Mouse (Mus musculus) testis, adult 2 months (tissue): Measurements from ENCODE around the gene Hoxd13. TPM values are rescaled to one million over a fixed set of nuclear protein-coding genes. Genes with fewer than 3 reads are reported as not detected.
A peak's percentile ranks its signal among the peaks of the same experiment; 100 is the strongest.

Experiments used
- H3K27ac ChIP-seq: fragments of 200-500 bp; 2 replicates; pipeline ENCODE4 v1.5.1; 2012; ENCODE audit warnings: low read depth, low read length; ENCODE audit not compliant: control insufficient read depth, insufficient read depth
- H3K27me3 ChIP-seq: fragments of 200-500 bp; 2 replicates; pipeline ENCODE4 v1.6.1; 2012; ENCODE audit warnings: mild to moderate bottlenecking, low read length, moderate library complexity; ENCODE audit not compliant: control insufficient read depth, insufficient read depth
- H3K36me3 ChIP-seq: fragments of 200-500 bp; 2 replicates; pipeline ENCODE4 v1.6.1; 2012; ENCODE audit warnings: mild to moderate bottlenecking, low read length; ENCODE audit not compliant: control insufficient read depth, insufficient read depth
- H3K4me1 ChIP-seq: fragments of 200-500 bp; 2 replicates; pipeline ENCODE4 v1.6.1; 2012; ENCODE audit warnings: low read length; ENCODE audit not compliant: control insufficient read depth, insufficient read depth
- H3K4me3 ChIP-seq: fragments of 200-500 bp; 2 replicates; pipeline ENCODE4 v1.5.1; 2012; ENCODE audit warnings: low read depth, mild to moderate bottlenecking, low read length, moderate library complexity, mixed read lengths; ENCODE audit not compliant: control insufficient read depth
- CTCF ChIP-seq: fragments of 200-500 bp; IDR thresholded peaks from 2 replicates; pipeline ENCODE4 v1.5.1; 2012; ENCODE audit warnings: low read depth, mild to moderate bottlenecking, inconsistent platforms, low read length, moderate library complexity; ENCODE audit not compliant: control insufficient read depth, insufficient read depth, insufficient replicate concordance
- POLR2A ChIP-seq: fragments of 200-500 bp; IDR thresholded peaks from 2 replicates; pipeline ENCODE4 v1.6.1; 2012; ENCODE audit warnings: low read depth, mild to moderate bottlenecking, inconsistent platforms, low read length, moderate library complexity; ENCODE audit not compliant: control insufficient read depth
- polyA plus RNA-seq: library from polyadenylated mRNA; depleted of rRNA; stranded (reverse); fragments of >200 nt; gene quantifications from 2 replicates; pipeline ENCODE4 v1.2.3, GENCODE M21; 2012

Gene Hoxd13
- polyA plus RNA-seq, 1 experiment, result not detected

DNA sequence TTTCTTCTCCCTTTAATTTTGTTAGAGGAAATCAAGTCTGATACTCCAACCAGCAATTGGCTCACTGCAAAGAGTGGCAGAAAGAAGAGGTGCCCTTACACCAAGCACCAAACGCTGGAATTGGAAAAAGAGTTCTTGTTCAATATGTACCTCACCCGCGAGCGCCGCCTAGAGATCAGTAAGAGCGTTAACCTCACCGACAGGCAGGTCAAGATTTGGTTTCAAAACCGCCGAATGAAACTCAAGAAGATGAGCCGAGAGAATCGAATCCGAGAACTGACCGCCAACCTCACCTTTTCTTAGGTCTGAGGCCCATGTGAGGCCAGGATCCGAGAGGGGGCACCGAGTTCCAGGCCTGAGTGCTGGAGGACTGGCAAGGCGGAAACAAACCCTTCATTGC lies 26.0 kb downstream of the Hoxd13 start:
- TF ChIP-seq CTCF (peak; percentile 39; the same call in 1 of the 2 replicates), POLR2A (no peak)
- peaks cover 17% of the 10 kb centered on the region for H3K27me3 ChIP-seq
- H3K4me1 ChIP-seq, result peaks cover 16% of the 10 kb centered on the region
- no peaks in the 10 kb centered on the region for H3K36me3 ChIP-seq
- peak overlapping the region; percentile 43; the same call in 1 of the 2 replicates for H3K4me3 ChIP-seq
- H3K27ac ChIP-seq, result no peak overlapping the region

DNA sequence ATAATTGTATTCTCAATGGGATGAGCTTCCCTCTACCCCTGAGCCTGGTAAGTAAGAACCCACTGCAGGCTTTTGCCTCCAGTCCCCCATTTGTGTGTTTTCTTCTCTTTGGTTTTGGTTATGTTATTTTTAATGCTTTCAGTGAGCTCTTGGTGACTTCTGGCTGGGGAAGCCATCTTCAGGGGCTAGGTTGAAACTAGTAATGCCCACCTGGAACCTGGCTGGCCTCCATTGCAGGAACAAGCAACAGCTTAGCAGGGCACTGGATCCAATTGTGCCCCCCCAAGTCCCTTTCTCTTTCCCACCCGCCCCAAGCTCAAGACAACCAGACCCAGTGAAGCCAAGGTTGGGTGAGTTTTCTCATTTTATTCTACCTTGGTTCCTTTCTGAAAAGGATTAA lies 27.3 kb downstream of the Hoxd13 start:
- Histone ChIP-seq H3K27me3 (peaks cover 12% of the 10 kb centered on the region), H3K4me3 (no peak overlapping the region)
- TF ChIP-seq POLR2A (no peak), CTCF (no peak)

DNA sequence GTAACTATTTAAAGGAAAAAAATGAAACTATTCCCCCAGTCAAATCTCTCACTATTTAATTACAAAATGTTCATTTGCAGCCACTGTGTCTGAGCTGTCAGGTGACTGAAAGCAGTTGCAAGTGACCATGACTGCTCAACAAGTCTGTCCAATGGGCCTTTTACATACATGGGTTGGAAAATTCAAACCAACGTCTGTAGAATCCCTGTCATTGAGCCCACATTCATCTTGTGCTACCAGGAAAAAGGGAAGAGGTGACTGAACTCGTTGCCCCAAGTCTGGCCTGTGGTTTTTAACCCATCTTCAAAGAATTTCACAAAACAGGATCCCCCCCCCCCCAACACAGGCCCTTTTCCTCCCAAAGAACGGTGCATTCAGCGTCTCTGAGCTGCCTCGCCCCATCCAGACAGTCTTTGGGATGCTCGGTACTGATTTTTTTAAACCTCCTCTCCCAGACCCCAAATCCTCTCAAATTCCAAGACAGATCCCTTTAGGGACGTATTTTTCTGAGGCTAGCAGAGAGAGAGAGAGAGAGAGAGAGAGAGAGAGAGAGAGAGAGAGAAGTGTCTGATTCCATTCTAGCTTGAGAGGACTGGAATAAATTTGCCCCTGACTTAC lies 27.8 kb downstream of the Hoxd13 start:
- H3K27me3 ChIP-seq, result peaks cover 11% of the 10 kb centered on the region
- H3K4me3 ChIP-seq, result no peak overlapping the region
- H3K4me1 ChIP-seq, result peaks cover 18% of the 10 kb centered on the region
- no peak for TF ChIP-seq POLR2A
- TF ChIP-seq CTCF, result no peak
- no peak overlapping the region for H3K27ac ChIP-seq
- no peaks in the 10 kb centered on the region for H3K36me3 ChIP-seq

More for the DNA sequence above, 27.3 kb downstream of the Hoxd13 start:
- peaks cover 18% of the 10 kb centered on the region for H3K4me1 ChIP-seq
- no peak overlapping the region for H3K27ac ChIP-seq
- H3K36me3 ChIP-seq, result no peaks in the 10 kb centered on the region

DNA sequence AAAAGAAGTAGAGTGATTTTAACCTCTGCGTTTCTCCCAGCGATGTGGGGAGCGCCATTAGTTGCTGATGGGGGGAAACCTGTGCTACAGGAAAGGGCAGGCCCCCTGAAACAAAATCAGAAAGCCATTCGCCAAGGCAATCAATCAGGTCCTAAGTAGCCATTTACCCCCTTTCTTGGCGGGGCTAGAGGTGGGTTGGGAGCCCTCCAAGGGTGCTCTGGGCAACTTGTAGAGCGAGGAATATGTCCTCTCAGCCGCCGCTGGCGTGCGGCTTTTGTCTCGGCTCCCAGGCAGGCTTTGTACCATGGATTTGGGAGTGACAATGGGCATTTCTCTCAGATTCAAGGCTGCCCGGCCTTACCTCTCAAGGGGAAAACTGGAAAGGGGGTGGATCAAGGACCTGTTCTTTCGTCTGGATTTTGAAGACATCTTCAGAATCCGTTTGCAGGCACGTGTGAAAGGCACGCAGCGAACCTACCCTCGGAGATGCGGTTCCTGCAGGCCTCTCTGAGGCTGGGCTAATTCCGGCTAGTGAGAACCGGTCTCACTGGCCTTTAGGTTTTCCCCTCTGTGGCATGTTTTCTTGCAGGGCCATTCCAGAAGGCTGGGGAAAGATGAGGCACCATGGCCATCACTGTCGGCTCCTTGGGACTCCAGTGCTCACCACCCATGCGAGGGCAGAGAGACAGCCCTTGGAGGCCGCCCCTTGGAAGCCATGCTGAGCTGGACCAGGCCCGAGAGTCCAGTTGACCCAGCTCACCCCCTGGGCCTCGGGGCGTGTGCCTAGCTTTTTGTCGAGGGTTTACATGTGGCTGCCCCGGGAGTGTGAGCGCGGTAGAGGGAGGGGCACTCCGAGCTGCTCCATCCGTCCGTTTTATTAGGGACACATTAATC lies 28.6 kb downstream of the Hoxd13 start:
- no peak for TF ChIP-seq POLR2A
- TF ChIP-seq CTCF, result no peak
- H3K36me3 ChIP-seq, result no peaks in the 10 kb centered on the region
- H3K27ac ChIP-seq, result peak overlapping the region; percentile 73
- peaks cover 9% of the 10 kb centered on the region for H3K27me3 ChIP-seq
- H3K4me3 ChIP-seq, result no peak overlapping the region
- peaks cover 16% of the 10 kb centered on the region for H3K4me1 ChIP-seq

DNA sequence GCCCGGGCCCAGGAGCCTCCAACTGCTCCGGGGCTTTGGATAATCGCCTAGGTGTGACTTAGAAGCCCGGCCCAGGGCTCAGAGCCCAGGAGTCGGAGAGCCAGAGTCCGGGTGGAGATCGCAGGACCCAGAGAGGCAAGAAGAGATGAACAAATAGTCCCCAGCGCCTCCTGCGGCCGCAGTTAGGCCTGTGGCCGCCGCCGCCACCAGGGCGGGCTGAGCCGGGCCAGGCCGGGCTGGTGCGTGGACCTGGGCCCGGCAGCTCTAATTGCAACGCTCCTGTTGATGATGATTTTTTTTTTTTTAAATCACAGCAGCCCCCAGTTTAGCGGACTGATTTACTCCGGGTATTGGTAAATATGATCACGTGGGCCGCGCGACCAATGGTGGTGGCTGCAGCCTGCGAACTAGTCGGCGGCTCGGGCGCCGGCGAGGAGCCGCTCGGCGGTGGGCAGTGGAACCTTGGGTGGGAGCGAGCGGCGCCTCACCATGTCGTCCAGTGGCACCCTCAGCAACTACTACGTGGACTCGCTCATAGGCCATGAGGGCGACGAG lies 29.5 kb downstream of the Hoxd13 start, which contains the start of gene Hoxd9:
TSS of gene Hoxd9 (plus strand) at position 161 of the 555 bp plus-strand sequence.
- H3K27me3 ChIP-seq, result peaks cover 5% of the 10 kb centered on the region
- no peak for TF ChIP-seq CTCF
- no peak for TF ChIP-seq POLR2A
- H3K36me3 ChIP-seq, result no peaks in the 10 kb centered on the region
- peak within 1 kb of the TSS; percentile 73 for H3K27ac ChIP-seq
- H3K4me1 ChIP-seq, result peaks cover 16% of the 10 kb centered on the region
- peak within 1 kb of the TSS; percentile 53 for H3K4me3 ChIP-seq

DNA sequence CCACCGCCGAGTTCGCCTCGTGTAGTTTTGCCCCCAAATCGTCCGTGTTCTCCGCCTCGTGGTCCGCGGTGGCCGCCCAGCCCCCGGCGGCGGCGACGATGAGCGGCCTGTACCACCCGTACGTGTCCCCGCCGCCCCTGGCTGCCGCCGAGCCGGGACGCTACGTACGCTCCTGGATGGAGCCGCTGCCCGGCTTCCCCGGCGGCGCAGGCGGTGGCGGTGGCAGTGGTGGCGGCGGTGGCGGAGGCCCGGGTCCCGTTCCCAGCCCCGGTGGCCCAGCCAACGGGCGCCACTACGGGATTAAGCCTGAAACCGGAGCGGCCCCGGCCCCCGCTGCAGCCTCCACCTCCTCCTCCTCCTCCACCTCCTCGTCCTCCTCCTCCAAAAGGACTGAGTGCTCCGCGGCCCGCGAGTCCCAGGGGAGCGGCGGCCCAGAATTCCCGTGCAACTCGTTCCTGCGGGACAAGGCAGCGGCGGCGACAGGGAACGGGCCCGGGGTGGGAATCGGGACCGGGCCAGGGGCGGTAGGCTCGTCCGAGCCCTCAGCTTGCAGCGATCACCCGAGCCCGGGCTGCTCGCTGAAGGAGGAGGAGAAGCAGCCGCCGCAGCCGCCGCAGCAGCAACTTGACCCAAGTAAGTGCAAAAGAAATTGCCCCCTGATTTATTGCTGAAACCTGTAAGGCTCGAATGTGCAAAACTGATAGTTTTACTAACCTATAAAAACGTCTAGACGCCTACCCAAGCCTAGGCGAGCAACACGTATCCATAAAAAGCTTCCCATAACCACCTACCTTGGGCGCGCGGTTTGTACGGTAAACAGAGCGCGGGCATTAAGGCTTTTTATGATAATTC lies 30.3 kb downstream of the Hoxd13 start:
- Histone ChIP-seq H3K4me3 (peak overlapping the region; percentile 53), H3K27ac (peak overlapping the region; percentile 45), H3K4me1 (peaks cover 19% of the 10 kb centered on the region), H3K27me3 (peaks cover 3% of the 10 kb centered on the region), H3K36me3 (no peaks in the 10 kb centered on the region)
- TF ChIP-seq CTCF, result no peak
- no peak for TF ChIP-seq POLR2A
